In the genomic region with DNA sequence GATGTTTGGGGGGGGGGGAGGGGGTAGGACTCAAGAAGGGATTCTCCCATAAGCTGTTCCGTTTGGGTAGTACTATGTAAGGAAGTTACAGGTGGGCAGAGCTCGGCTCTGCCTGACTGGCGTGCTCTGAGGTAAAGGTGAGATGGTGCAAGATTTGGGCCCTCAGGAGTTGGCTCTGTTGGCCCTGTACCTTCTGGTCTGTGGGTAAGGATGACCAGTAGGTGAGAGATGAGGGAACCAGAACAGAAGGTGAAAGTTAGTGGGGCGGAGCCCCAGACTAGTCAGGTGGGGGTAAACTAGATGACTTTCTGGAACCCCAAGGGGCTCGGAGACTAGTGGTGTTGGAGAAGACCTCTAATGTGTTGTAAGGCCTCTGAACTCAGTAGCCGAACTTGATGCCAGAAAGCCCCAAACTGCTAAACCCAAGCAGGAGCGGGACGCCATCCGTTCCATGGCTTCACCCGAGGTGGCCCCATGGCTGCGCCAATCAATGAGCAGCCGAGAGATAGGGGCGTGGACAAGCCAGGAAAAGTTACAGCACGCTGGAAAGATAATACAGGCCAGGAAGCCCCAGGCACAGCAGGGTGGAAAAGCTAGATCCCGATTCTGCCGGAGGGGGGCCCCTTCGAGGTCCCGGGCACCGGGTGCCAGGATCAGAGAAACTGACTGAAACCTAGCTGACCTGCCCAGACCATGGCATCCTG, we compare ENCODE assay signal across 8 mouse cellular contexts. TPM values are rescaled to one million over a fixed set of nuclear protein-coding genes. Genes with fewer than 3 reads are reported as not detected.
DNase-seq lines count a peak whose midpoint lies in the region; ATAC-seq and TF ChIP-seq lines count a peak whose summit lies in the region.

No protein-coding gene starts in this region.

- no peaks in the 10 kb centered on the region for H3K9me3 ChIP-seq in embryonic facial prominence, embryonic 15.5 days (replicated peaks)
- H3K9me3 ChIP-seq in heart, embryonic 11.5 days (replicated peaks; ENCODE audit: control insufficient read depth, low read length): no peaks in the 10 kb centered on the region
- H3K9me3 ChIP-seq in lung, embryonic 14.5 days (ENCODE audit: low read depth, low read length): no peaks in the 10 kb centered on the region
- no peaks in the 10 kb centered on the region for H3K9me3 ChIP-seq in neural tube, embryonic 13.5 days

- H3K36me3 ChIP-seq in embryonic facial prominence, embryonic 15.5 days: peaks cover 20% of the 10 kb centered on the region
- peaks cover 8% of the 10 kb centered on the region for H3K36me3 ChIP-seq in heart, embryonic 11.5 days (ENCODE audit: control insufficient read depth, insufficient read depth, low read length)
- peaks cover 16% of the 10 kb centered on the region for H3K36me3 ChIP-seq in kidney, adult 2 months (ENCODE audit: control insufficient read depth, insufficient read depth, low read length)
- H3K36me3 ChIP-seq in lung, embryonic 14.5 days (ENCODE audit: insufficient read depth): peaks cover 14% of the 10 kb centered on the region
- peaks cover 15% of the 10 kb centered on the region for H3K36me3 ChIP-seq in neural tube, embryonic 13.5 days

- ATAC-seq in embryonic facial prominence, embryonic 15.5 days (ENCODE audit: insufficient number of reproducible peaks, low FRiP score, low TSS enrichment, low read depth): peak; percentile 76
- ATAC-seq in heart, embryonic 11.5 days (replicated peaks; ENCODE audit: insufficient number of reproducible peaks, low FRiP score, low TSS enrichment): peak; percentile 75
- peak; percentile 88 for ATAC-seq in lung, embryonic 14.5 days (ENCODE audit: insufficient read depth)
- peak; percentile 60; the same call in 1 of the 2 replicates for ATAC-seq in neural tube, embryonic 13.5 days (ENCODE audit: low read depth)

- no peaks in the 10 kb centered on the region for H3K27me3 ChIP-seq in embryonic facial prominence, embryonic 15.5 days
- H3K27me3 ChIP-seq in heart, embryonic 11.5 days (ENCODE audit: control insufficient read depth, insufficient read depth, low read length): no peaks in the 10 kb centered on the region
- no peaks in the 10 kb centered on the region for H3K27me3 ChIP-seq in kidney, adult 2 months (replicated peaks; ENCODE audit: control insufficient read depth, insufficient read depth, low read length)
- no peaks in the 10 kb centered on the region for H3K27me3 ChIP-seq in lung, embryonic 14.5 days (ENCODE audit: insufficient read depth, low read length)
- no peaks in the 10 kb centered on the region for H3K27me3 ChIP-seq in neural tube, embryonic 13.5 days
- no peaks in the 10 kb centered on the region for H3K27me3 ChIP-seq in cerebellum, adult 2 months (ENCODE audit: control insufficient read depth, insufficient read depth, low read length)

- H3K4me2 ChIP-seq in embryonic facial prominence, embryonic 15.5 days (replicated peaks): peak overlapping the region; percentile 84
- peak overlapping the region; percentile 92 for H3K4me2 ChIP-seq in heart, embryonic 11.5 days
- peak overlapping the region; percentile 78 for H3K4me2 ChIP-seq in lung, embryonic 14.5 days
- peak overlapping the region; percentile 59 for H3K4me2 ChIP-seq in neural tube, embryonic 13.5 days

- no peak for TF ChIP-seq POLR2A in kidney, adult 2 months (IDR thresholded peaks at IDR 0.05; ENCODE audit: low read depth, low read length)
- no peak for TF ChIP-seq POLR2A in cerebellum, adult 2 months (IDR thresholded peaks at IDR 0.05; ENCODE audit: borderline replicate concordance, insufficient read depth, low read length)

- H3K27ac ChIP-seq in embryonic facial prominence, embryonic 15.5 days (replicated peaks): peak overlapping the region; percentile 72
- peak overlapping the region; percentile 29; the same call in 1 of the 2 replicates for H3K27ac ChIP-seq in heart, embryonic 11.5 days (ENCODE audit: low read depth, low read length)
- H3K27ac ChIP-seq in kidney, adult 2 months (ENCODE audit: insufficient read depth, low read depth, low read length): no peak overlapping the region
- H3K27ac ChIP-seq in lung, embryonic 14.5 days (ENCODE audit: low read depth): 0 out of 2 replicates have a peak overlapping the region, but pooled peaks have one; percentile 4
- H3K27ac ChIP-seq in neural tube, embryonic 13.5 days (replicated peaks): no peak overlapping the region
- H3K27ac ChIP-seq in cerebellum, adult 2 months (ENCODE audit: insufficient read depth, low read length): no peak overlapping the region

- H3K4me3 ChIP-seq in embryonic facial prominence, embryonic 15.5 days (replicated peaks): peak overlapping the region; percentile 54
- H3K4me3 ChIP-seq in heart, embryonic 11.5 days (ENCODE audit: low read depth, low read length): peak overlapping the region; percentile 52
- H3K4me3 ChIP-seq in kidney, adult 2 months (ENCODE audit: insufficient read depth, low read depth, low read length): peak overlapping the region; percentile 34
- H3K4me3 ChIP-seq in lung, embryonic 14.5 days (ENCODE audit: low read depth, low read length): peak overlapping the region; percentile 49
- peak overlapping the region; percentile 33 for H3K4me3 ChIP-seq in neural tube, embryonic 13.5 days
- H3K4me3 ChIP-seq in cerebellum, adult 2 months (replicated peaks; ENCODE audit: insufficient read depth, low read depth, low read length): no peak overlapping the region

- peak overlapping the region; percentile 44 for H3K9ac ChIP-seq in embryonic facial prominence, embryonic 15.5 days
- peak overlapping the region; percentile 79 for H3K9ac ChIP-seq in heart, embryonic 11.5 days (ENCODE audit: low read depth, low read length)
- peak overlapping the region; percentile 67 for H3K9ac ChIP-seq in lung, embryonic 14.5 days
- peak overlapping the region; percentile 63 for H3K9ac ChIP-seq in neural tube, embryonic 13.5 days

- TF ChIP-seq CTCF in kidney, adult 2 months (conservative IDR thresholded peaks at IDR 0.05; ENCODE audit: insufficient read depth, insufficient read length, low read depth, low read length): no peak
- no peak for TF ChIP-seq CTCF in lung, embryonic 14.5 days (IDR thresholded peaks at IDR 0.05; ENCODE audit: low read depth)
- no peak for TF ChIP-seq CTCF in cerebellum, adult 2 months (IDR thresholded peaks at IDR 0.05; ENCODE audit: borderline replicate concordance, insufficient read depth, low read depth, low read length)

- DNase-seq in adrenal gland, postnatal 10 days: peak; percentile 88
- peak; percentile 80 for DNase-seq in kidney, adult 2 months
- DNase-seq in lung, embryonic 14.5 days: peak; percentile 85
- no peak for DNase-seq in right cerebral cortex, adult 2 months (ENCODE audit: low spot score in 2 of 2)
- no peak for DNase-seq in cerebellum, adult 2 months

- H3K4me1 ChIP-seq in embryonic facial prominence, embryonic 15.5 days: peaks cover 26% of the 10 kb centered on the region
- peaks cover 15% of the 10 kb centered on the region for H3K4me1 ChIP-seq in heart, embryonic 11.5 days (ENCODE audit: control insufficient read depth, insufficient read depth, low read length)
- peaks cover 27% of the 10 kb centered on the region for H3K4me1 ChIP-seq in kidney, adult 2 months (ENCODE audit: control insufficient read depth, insufficient read depth, low read length)
- no peaks in the 10 kb centered on the region; the same call in 1 of the 2 replicates for H3K4me1 ChIP-seq in lung, embryonic 14.5 days (ENCODE audit: insufficient read depth)
- peaks cover 20% of the 10 kb centered on the region for H3K4me1 ChIP-seq in neural tube, embryonic 13.5 days (replicated peaks)
- 0 out of 2 replicates have a peak, but pooled peaks cover 3% of the 10 kb centered on the region for H3K4me1 ChIP-seq in cerebellum, adult 2 months (ENCODE audit: control insufficient read depth, insufficient read depth, low read length)

- WGBS in embryonic facial prominence, embryonic 15.5 days: 18% methylated on average over 19 of the region's 19 CpGs
- 12% methylated on average over 19 of the region's 19 CpGs for WGBS in heart, embryonic 11.5 days (ENCODE audit: insufficient replicate concordance)
- WGBS in kidney, adult 2 months: 18% methylated on average over 19 of the region's 19 CpGs
- WGBS in lung, embryonic 14.5 days: 15% methylated on average over 19 of the region's 19 CpGs
- WGBS in neural tube, embryonic 13.5 days: 20% methylated on average over 19 of the region's 19 CpGs
- 20% methylated on average over 19 of the region's 19 CpGs for WGBS in cerebellum, adult 2 months

RNA-seq across cellular contexts. Expression of gene Tlcd2, which starts 6.1 kb away (rescaled TPM):
- 10 to 100 TPM; 20.9 to 24.6 TPM for total RNA-seq in adrenal gland, postnatal 10 days (2021)
- 35.1 and 38.0 TPM in 2 replicates for polyA plus RNA-seq in embryonic facial prominence, embryonic 15.5 days (2015; fragmentation: Nextera tagmentation; extraction: Ambion mirVana)
- 14.4 and 16.1 TPM in 2 replicates for polyA plus RNA-seq in heart, embryonic 11.5 days (2014; fragmentation: Nextera tagmentation; extraction: Ambion mirVana)
- 14.2 and 14.6 TPM in 2 replicates for polyA plus RNA-seq in kidney, adult 2 months (2012; rRNA removed)
- 18.0 and 24.2 TPM in 2 replicates for polyA plus RNA-seq in lung, embryonic 14.5 days (2014; fragmentation: Nextera tagmentation; extraction: Ambion mirVana)
- 3.9 and 4.3 TPM in 2 replicates for polyA plus RNA-seq in neural tube, embryonic 13.5 days (2015; fragmentation: Nextera tagmentation; extraction: Ambion mirVana)
- polyA plus RNA-seq in cerebellum, adult 2 months (2012; rRNA removed): 0.56 and 0.70 TPM in 2 replicates

RNA-seq across cellular contexts. Expression of gene Wdr81, which starts 13.1 kb away (rescaled TPM):
- 10 to 100 TPM; 13.0 to 15.2 TPM for total RNA-seq in adrenal gland, postnatal 10 days (2021)
- 6.3 and 7.4 TPM in 2 replicates for polyA plus RNA-seq in embryonic facial prominence, embryonic 15.5 days (2015; fragmentation: Nextera tagmentation; extraction: Ambion mirVana)
- polyA plus RNA-seq in heart, embryonic 11.5 days (2014; fragmentation: Nextera tagmentation; extraction: Ambion mirVana): 3.6 and 4.0 TPM in 2 replicates
- polyA plus RNA-seq in kidney, adult 2 months (2012; rRNA removed): 17.7 and 21.0 TPM in 2 replicates
- polyA plus RNA-seq in lung, embryonic 14.5 days (2014; fragmentation: Nextera tagmentation; extraction: Ambion mirVana): 4.1 and 4.6 TPM in 2 replicates
- 5.9 and 6.0 TPM in 2 replicates for polyA plus RNA-seq in neural tube, embryonic 13.5 days (2015; fragmentation: Nextera tagmentation; extraction: Ambion mirVana)
- 15.1 and 15.3 TPM in 2 replicates for polyA plus RNA-seq in cerebellum, adult 2 months (2012; rRNA removed)

RNA-seq across cellular contexts. Expression of gene Prpf8, which starts 19.0 kb away (rescaled TPM):
- 100 to 1,000 TPM; 112 to 130 TPM for total RNA-seq in adrenal gland, postnatal 10 days (2021)
- 51.7 and 52.5 TPM in 2 replicates for polyA plus RNA-seq in embryonic facial prominence, embryonic 15.5 days (2015; fragmentation: Nextera tagmentation; extraction: Ambion mirVana)
- 56.1 and 62.1 TPM in 2 replicates for polyA plus RNA-seq in heart, embryonic 11.5 days (2014; fragmentation: Nextera tagmentation; extraction: Ambion mirVana)
- polyA plus RNA-seq in kidney, adult 2 months (2012; rRNA removed): 88.0 and 92.7 TPM in 2 replicates
- 96.9 and 104 TPM in 2 replicates for polyA plus RNA-seq in lung, embryonic 14.5 days (2014; fragmentation: Nextera tagmentation; extraction: Ambion mirVana)
- polyA plus RNA-seq in neural tube, embryonic 13.5 days (2015; fragmentation: Nextera tagmentation; extraction: Ambion mirVana): 47.3 and 51.3 TPM in 2 replicates
- polyA plus RNA-seq in cerebellum, adult 2 months (2012; rRNA removed): 110 and 123 TPM in 2 replicates

RNA-seq across cellular contexts. Expression of gene Serpinf2, which starts 28.3 kb away (rescaled TPM):
- total RNA-seq in adrenal gland, postnatal 10 days (2021): 100 to 1,000 TPM; 112 to 253 TPM
- 0.09 TPM in 1 of 2 replicates, not detected in the other for polyA plus RNA-seq in embryonic facial prominence, embryonic 15.5 days (2015; fragmentation: Nextera tagmentation; extraction: Ambion mirVana)
- 2.4 and 5.4 TPM in 2 replicates for polyA plus RNA-seq in heart, embryonic 11.5 days (2014; fragmentation: Nextera tagmentation; extraction: Ambion mirVana)
- polyA plus RNA-seq in kidney, adult 2 months (2012; rRNA removed): 126 and 141 TPM in 2 replicates
- polyA plus RNA-seq in lung, embryonic 14.5 days (2014; fragmentation: Nextera tagmentation; extraction: Ambion mirVana): 0.24 TPM in 1 of 2 replicates, not detected in the other
- 0.25 TPM in 1 of 2 replicates, not detected in the other for polyA plus RNA-seq in neural tube, embryonic 13.5 days (2015; fragmentation: Nextera tagmentation; extraction: Ambion mirVana)
- polyA plus RNA-seq in cerebellum, adult 2 months (2012; rRNA removed): 0.13 and 0.15 TPM in 2 replicates

RNA-seq across cellular contexts. Expression of gene Rilp, which starts 42.2 kb away (rescaled TPM):
- 10 to 100 TPM; 17.3 to 23.7 TPM for total RNA-seq in adrenal gland, postnatal 10 days (2021)
- polyA plus RNA-seq in embryonic facial prominence, embryonic 15.5 days (2015; fragmentation: Nextera tagmentation; extraction: Ambion mirVana): 0.73 and 1.0 TPM in 2 replicates
- 0.94 and 2.0 TPM in 2 replicates for polyA plus RNA-seq in heart, embryonic 11.5 days (2014; fragmentation: Nextera tagmentation; extraction: Ambion mirVana)
- 19.3 and 19.8 TPM in 2 replicates for polyA plus RNA-seq in kidney, adult 2 months (2012; rRNA removed)
- polyA plus RNA-seq in lung, embryonic 14.5 days (2014; fragmentation: Nextera tagmentation; extraction: Ambion mirVana): 0.43 and 0.58 TPM in 2 replicates
- polyA plus RNA-seq in neural tube, embryonic 13.5 days (2015; fragmentation: Nextera tagmentation; extraction: Ambion mirVana): 0.54 and 1.7 TPM in 2 replicates
- 5.4 and 5.7 TPM in 2 replicates for polyA plus RNA-seq in cerebellum, adult 2 months (2012; rRNA removed)

Comparison
In these comparisons a context has a peak if more than half of its experiments do, and no peak if none do; other contexts are left out.
1. DNase-seq: peak in adrenal gland, postnatal 10 days (single experiment), kidney, adult 2 months (single experiment) and lung, embryonic 14.5 days (single experiment); none in right cerebral cortex, adult 2 months (0 of 2) and cerebellum, adult 2 months (0 of 2).
2. H3K27ac ChIP-seq: peak in embryonic facial prominence, embryonic 15.5 days (single experiment), heart, embryonic 11.5 days (single experiment) and lung, embryonic 14.5 days (single experiment); none in kidney, adult 2 months (single experiment), neural tube, embryonic 13.5 days (single experiment) and cerebellum, adult 2 months (single experiment).
3. Peak in every context shown above with its lines, with median percentiles within 50 percentile points of each other: ATAC-seq, H3K4me2 ChIP-seq and H3K9ac ChIP-seq.